Mouse (Mus musculus) hindbrain, embryonic 10.5 days (tissue): ENCODE measurements around the gene Naaa. TPM values are rescaled to one million over a fixed set of nuclear protein-coding genes. Genes with fewer than 3 reads are reported as not detected.

ENCODE experiments used
- DNase-seq: peaks from one replicate; pipeline ENCODE4 v3.0.0-alpha.2; 2017; ENCODE audit warnings: low spot score
- H3K27ac ChIP-seq: fragments of 300-500 bp; sonication (generic); 2 replicates; pipeline ENCODE4 v1.5.1; 2016; ENCODE audit warnings: mild to moderate bottlenecking, moderate library complexity
- H3K27me3 ChIP-seq: fragments of 300-500 bp; sonication (generic); 2 replicates; pipeline ENCODE4 v1.6.1; 2016; ENCODE audit warnings: mild to moderate bottlenecking; ENCODE audit not compliant: poor library complexity, insufficient read depth, severe bottlenecking
- H3K36me3 ChIP-seq: fragments of 300-500 bp; sonication (generic); 2 replicates; pipeline ENCODE4 v1.6.1; 2016; ENCODE audit warnings: mild to moderate bottlenecking, moderate library complexity
- H3K4me1 ChIP-seq: fragments of 300-500 bp; sonication (generic); replicated peaks from 2 replicates; pipeline ENCODE4 v1.6.1; 2016; ENCODE audit warnings: mild to moderate bottlenecking
- H3K4me3 ChIP-seq: fragments of 300-500 bp; sonication (generic); 2 replicates; pipeline ENCODE4 v1.5.1; 2016; ENCODE audit warnings: mild to moderate bottlenecking, moderate library complexity
- H3K9me3 ChIP-seq: fragments of 300-500 bp; sonication (generic); 2 replicates; pipeline ENCODE4 v1.6.1; 2016; ENCODE audit warnings: mild to moderate bottlenecking, moderate library complexity
- WGBS: fragments of 180-500 bp; shearing (Covaris S2); methylation state at CpG from one replicate; pipeline ENCODE4 v1.1.7; 2016; 5-methylcytosine and 5-hydroxymethylcytosine counted together
- polyA plus RNA-seq: library from polyadenylated mRNA; unstranded; fragments of >200 nt; fragmentation: Nextera tagmentation; extraction: Ambion mirVana; gene quantifications from 2 replicates; pipeline ENCODE4 v1.2.1, GENCODE M21; 2016

Gene Naaa
- 3.8 and 5.7 TPM in 2 replicates for polyA plus RNA-seq

GRCm38 (mm10) chr5:92277437-92278394 is at the start of gene Naaa:
Naaa (minus strand) TSS chr5:92278170.
- peak within 1 kb of the TSS; percentile 78 for H3K27ac ChIP-seq
- WGBS: 3% methylated on average over 54 of the region's 54 CpGs

GRCm38 (mm10) chr5:92327367-92327766 is 49.4 kb upstream of the Naaa start:
- Histone ChIP-seq H3K27ac (no peak overlapping the region), H3K36me3 (no peaks in the 10 kb centered on the region), H3K9me3 (no peaks in the 10 kb centered on the region), H3K4me3 (no peak overlapping the region), H3K4me1 (no peaks in the 10 kb centered on the region), H3K27me3 (no peaks in the 10 kb centered on the region)
- WGBS: 86% methylated on average over 6 of the region's 6 CpGs
- DNase-seq: no peak

More at GRCm38 (mm10) chr5:92277437-92278394, at the start of gene Naaa:
- Histone ChIP-seq H3K4me3 (peak within 1 kb of the TSS; percentile 69), H3K9me3 (no peaks in the 10 kb centered on the region), H3K4me1 (peaks cover 12% of the 10 kb centered on the region; the same call in 1 of the 2 replicates), H3K36me3 (no peaks in the 10 kb centered on the region), H3K27me3 (peaks cover 26% of the 10 kb centered on the region)
- peak; percentile 79 for DNase-seq

- WGBS: 86% methylated on average over 5 of the region's 5 CpGs
- Histone ChIP-seq H3K4me1 (no peaks in the 10 kb centered on the region), H3K36me3 (no peaks in the 10 kb centered on the region), H3K27ac (no peak overlapping the region), H3K4me3 (no peak overlapping the region), H3K9me3 (no peaks in the 10 kb centered on the region), H3K27me3 (no peaks in the 10 kb centered on the region)
- DNase-seq: no peak
Observed at GRCm38 (mm10) chr5:92323264-92323663, 45.3 kb upstream of the Naaa start.

- WGBS: 86% methylated on average over 4 of the region's 4 CpGs
- DNase-seq: no peak
- no peak overlapping the region for H3K4me3 ChIP-seq
- no peaks in the 10 kb centered on the region for H3K4me1 ChIP-seq
- H3K36me3 ChIP-seq: no peaks in the 10 kb centered on the region
- H3K27me3 ChIP-seq: no peaks in the 10 kb centered on the region
- no peak overlapping the region for H3K27ac ChIP-seq
- H3K9me3 ChIP-seq: no peaks in the 10 kb centered on the region
Observed at GRCm38 (mm10) chr5:92322612-92323011, 44.6 kb upstream of the Naaa start.

- no peaks in the 10 kb centered on the region for H3K27me3 ChIP-seq
- 79% methylated on average over 8 of the region's 8 CpGs for WGBS
- no peaks in the 10 kb centered on the region for H3K36me3 ChIP-seq
- no peak overlapping the region for H3K4me3 ChIP-seq
- no peak overlapping the region for H3K27ac ChIP-seq
- no peaks in the 10 kb centered on the region for H3K9me3 ChIP-seq
- no peaks in the 10 kb centered on the region for H3K4me1 ChIP-seq
- DNase-seq: no peak
Observed at GRCm38 (mm10) chr5:92321631-92322400, 43.8 kb upstream of the Naaa start.

GRCm38 (mm10) chr5:92318596-92318995 is 40.6 kb upstream of the Naaa start:
- Histone ChIP-seq H3K36me3 (no peaks in the 10 kb centered on the region), H3K4me3 (no peak overlapping the region), H3K27me3 (no peaks in the 10 kb centered on the region), H3K27ac (no peak overlapping the region), H3K9me3 (no peaks in the 10 kb centered on the region), H3K4me1 (no peaks in the 10 kb centered on the region)
- WGBS: 93% methylated on average over 14 of the region's 14 CpGs
- DNase-seq: no peak

GRCm38 (mm10) chr5:92318119-92318518 is 40.1 kb upstream of the Naaa start:
- Histone ChIP-seq H3K27me3 (no peaks in the 10 kb centered on the region), H3K36me3 (no peaks in the 10 kb centered on the region), H3K4me3 (no peak overlapping the region), H3K27ac (no peak overlapping the region), H3K4me1 (no peaks in the 10 kb centered on the region), H3K9me3 (no peaks in the 10 kb centered on the region)
- DNase-seq: no peak
- WGBS: 90% methylated on average over 7 of the region's 7 CpGs

- peaks cover 7% of the 10 kb centered on the region for H3K4me1 ChIP-seq
- DNase-seq: no peak
- H3K27me3 ChIP-seq: no peaks in the 10 kb centered on the region
- no peaks in the 10 kb centered on the region for H3K36me3 ChIP-seq
- no peak overlapping the region for H3K27ac ChIP-seq
- H3K9me3 ChIP-seq: no peaks in the 10 kb centered on the region
- H3K4me3 ChIP-seq: no peak overlapping the region
- WGBS: 78% methylated on average over 7 of the region's 7 CpGs
Observed at GRCm38 (mm10) chr5:92313776-92314175, 35.8 kb upstream of the Naaa start.

- H3K27me3 ChIP-seq: no peaks in the 10 kb centered on the region
- H3K36me3 ChIP-seq: 0 out of 2 replicates have a peak, but pooled peaks cover 2% of the 10 kb centered on the region
- no peak overlapping the region for H3K27ac ChIP-seq
- 14% methylated on average over 13 of the region's 13 CpGs for WGBS
- no peaks in the 10 kb centered on the region for H3K9me3 ChIP-seq
- no peak overlapping the region for H3K4me3 ChIP-seq
- peaks cover 14% of the 10 kb centered on the region for H3K4me1 ChIP-seq
- peak; percentile 75 for DNase-seq
Observed at GRCm38 (mm10) chr5:92312046-92312715, 34.2 kb upstream of the Naaa start.

GRCm38 (mm10) chr5:92309681-92310511 is 31.9 kb upstream of the Naaa start, which contains the start of gene Sdad1:
Sdad1 (minus strand) TSS chr5:92310479.
- Histone ChIP-seq H3K4me3 (peak within 1 kb of the TSS; percentile 76), H3K4me1 (peaks cover 14% of the 10 kb centered on the region), H3K27ac (peak within 1 kb of the TSS; percentile 86), H3K27me3 (no peaks in the 10 kb centered on the region), H3K9me3 (no peaks in the 10 kb centered on the region), H3K36me3 (peaks cover 24% of the 10 kb centered on the region)
- WGBS: 3% methylated on average over 41 of the region's 41 CpGs
- peak; percentile 94 for DNase-seq

- H3K27me3 ChIP-seq: no peaks in the 10 kb centered on the region
- peaks cover 80% of the 10 kb centered on the region for H3K36me3 ChIP-seq
- no peaks in the 10 kb centered on the region for H3K9me3 ChIP-seq
- H3K4me1 ChIP-seq: peaks cover 12% of the 10 kb centered on the region
- H3K4me3 ChIP-seq: no peak overlapping the region
- 87% methylated on average over 3 of the region's 3 CpGs for WGBS
- no peak for DNase-seq
- no peak overlapping the region for H3K27ac ChIP-seq
Observed at GRCm38 (mm10) chr5:92304291-92304690, 26.3 kb upstream of the Naaa start.
